Mouse (Mus musculus): ENCODE measurements around the gene Nrros. TPM values are rescaled to one million over a fixed set of nuclear protein-coding genes. Genes with fewer than 3 reads are reported as not detected.

Gene Nrros
- total and polyA plus RNA-seq, 2 experiments from 2014 or later, result 5.4 to 8.7 TPM

DNA sequence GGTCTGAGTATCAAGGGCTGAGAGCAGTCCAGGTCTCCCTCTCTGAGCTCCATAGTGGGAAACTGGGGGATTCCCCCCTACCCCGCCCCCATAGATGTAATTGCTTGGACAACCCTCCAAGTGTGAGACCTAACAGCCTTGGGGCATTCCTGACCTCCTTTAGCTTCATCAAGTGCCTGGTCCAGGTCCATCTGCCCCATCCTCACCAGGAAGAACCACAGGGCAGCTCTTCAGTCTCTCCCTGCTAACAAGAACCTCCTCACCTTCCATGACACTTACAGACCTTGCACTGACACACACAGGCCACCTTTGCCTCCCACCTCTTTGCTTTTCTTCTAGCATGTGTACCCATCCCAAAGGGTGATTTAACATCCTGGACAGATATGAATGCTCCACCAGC lies 11.4 kb downstream of the Nrros start:
- Histone ChIP-seq H3K36me3 (ENCODE audit: insufficient read depth, low read length) (no peaks in the 10 kb centered on the region), H3K4me1 (ENCODE audit: insufficient read depth, low read length) (no peaks in the 10 kb centered on the region), H3K4me2 (ENCODE audit: low read depth, low read length) (peak overlapping the region; percentile 25; the same call in 1 of the 2 replicates), H3K9ac (replicated peaks; ENCODE audit: low read length) (no peak overlapping the region), H3K9me3 (ENCODE audit: low read length) (no peaks in the 10 kb centered on the region), H3K27ac (peak overlapping the region; percentile 32; the same call in 1 of the 2 replicates), H3K27me3 (ENCODE audit: insufficient read depth, low read length) (no peaks in the 10 kb centered on the region), H3K4me3 (ENCODE audit: low read length) (no peak overlapping the region)
- no peak for DNase-seq (ENCODE audit: low spot score)
- peak; percentile 29; the same call in 1 of the 2 replicates for ATAC-seq
- 75% methylated on average over 1 of the region's 1 CpGs for WGBS
- TF ChIP-seq CTCF (IDR thresholded peaks at IDR 0.05; ENCODE audit: low read depth), result no peak

DNA sequence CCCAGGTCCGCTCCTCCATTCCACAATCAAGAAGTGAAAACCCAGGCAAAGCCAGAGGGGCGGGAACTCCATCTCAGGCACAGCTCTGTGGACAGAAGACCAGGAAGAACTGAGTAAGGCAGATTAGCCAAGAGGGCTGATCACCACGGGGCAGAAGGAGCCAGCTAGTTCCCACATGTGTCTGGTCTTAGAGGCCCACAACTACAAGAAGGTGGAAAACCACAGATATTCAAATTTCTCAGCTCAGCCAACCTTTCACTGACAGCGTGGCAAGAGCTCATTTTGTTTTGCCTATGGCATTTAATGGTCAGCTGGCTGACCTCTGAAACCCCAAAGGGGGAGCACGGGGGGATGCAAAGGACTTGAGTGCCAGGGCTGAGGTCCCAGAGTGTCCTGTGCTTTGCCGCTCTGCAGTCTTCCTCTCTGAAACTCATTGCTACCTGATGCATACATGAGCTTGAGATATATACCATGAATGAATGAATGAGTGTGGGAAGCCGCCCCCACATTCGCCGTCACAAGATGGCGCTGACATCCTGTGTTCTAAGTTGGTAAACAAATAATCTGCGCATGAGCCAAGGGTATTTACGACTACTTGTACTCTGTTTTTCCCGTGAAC lies 17.7 kb downstream of the Nrros start:
- DNase-seq (ENCODE audit: low spot score), result no peak
- no peaks in the 10 kb centered on the region for H3K9me3 ChIP-seq (ENCODE audit: low read length)
- no peaks in the 10 kb centered on the region for H3K4me1 ChIP-seq (ENCODE audit: insufficient read depth, low read length)
- no peak; the same call in 1 of the 2 replicates for TF ChIP-seq CTCF (IDR thresholded peaks at IDR 0.05; ENCODE audit: low read depth)
- H3K4me3 ChIP-seq (ENCODE audit: low read length), result no peak overlapping the region
- peak overlapping the region; percentile 38 for H3K4me2 ChIP-seq (ENCODE audit: low read depth, low read length)
- no peaks in the 10 kb centered on the region for H3K27me3 ChIP-seq (ENCODE audit: insufficient read depth, low read length)
- peak; percentile 32; the same call in 1 of the 2 replicates for ATAC-seq
- no peak overlapping the region for H3K27ac ChIP-seq
- H3K36me3 ChIP-seq (ENCODE audit: insufficient read depth, low read length), result no peaks in the 10 kb centered on the region
- 62% methylated on average over 11 of the region's 13 CpGs for WGBS
- H3K9ac ChIP-seq (replicated peaks; ENCODE audit: low read length), result no peak overlapping the region

DNA sequence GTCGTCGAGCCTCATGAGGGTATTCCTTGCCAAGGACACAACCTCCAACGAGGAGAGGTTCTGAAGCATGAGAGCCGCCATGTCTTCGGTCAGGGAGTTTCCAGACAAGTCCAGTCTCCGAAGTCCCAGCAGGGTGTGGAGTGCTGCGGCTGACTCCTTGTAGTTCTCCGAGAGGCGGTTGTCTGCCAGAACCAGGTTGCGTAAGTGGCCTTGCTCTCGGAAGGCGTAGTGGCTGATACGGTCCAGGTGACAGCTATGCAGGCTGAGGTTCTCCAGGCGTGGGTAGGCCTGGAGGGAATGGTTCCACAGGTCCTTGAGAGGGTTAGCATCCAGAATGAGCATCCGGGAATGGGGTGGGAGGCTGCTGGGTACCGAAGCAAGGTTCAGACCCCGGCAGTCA lies 20.8 kb downstream of the Nrros start:
- 90% methylated on average over 17 of the region's 17 CpGs for WGBS
- Histone ChIP-seq H3K27ac (no peak overlapping the region), H3K27me3 (ENCODE audit: insufficient read depth, low read length) (no peaks in the 10 kb centered on the region), H3K36me3 (ENCODE audit: insufficient read depth, low read length) (no peaks in the 10 kb centered on the region), H3K9me3 (ENCODE audit: low read length) (no peaks in the 10 kb centered on the region), H3K4me1 (ENCODE audit: insufficient read depth, low read length) (no peaks in the 10 kb centered on the region), H3K4me2 (ENCODE audit: low read depth, low read length) (no peak overlapping the region), H3K9ac (replicated peaks; ENCODE audit: low read length) (no peak overlapping the region), H3K4me3 (ENCODE audit: low read length) (no peak overlapping the region)
- no peak for TF ChIP-seq CTCF (IDR thresholded peaks at IDR 0.05; ENCODE audit: low read depth)
- no peak for DNase-seq (ENCODE audit: low spot score)
- ATAC-seq, result no peak

DNA sequence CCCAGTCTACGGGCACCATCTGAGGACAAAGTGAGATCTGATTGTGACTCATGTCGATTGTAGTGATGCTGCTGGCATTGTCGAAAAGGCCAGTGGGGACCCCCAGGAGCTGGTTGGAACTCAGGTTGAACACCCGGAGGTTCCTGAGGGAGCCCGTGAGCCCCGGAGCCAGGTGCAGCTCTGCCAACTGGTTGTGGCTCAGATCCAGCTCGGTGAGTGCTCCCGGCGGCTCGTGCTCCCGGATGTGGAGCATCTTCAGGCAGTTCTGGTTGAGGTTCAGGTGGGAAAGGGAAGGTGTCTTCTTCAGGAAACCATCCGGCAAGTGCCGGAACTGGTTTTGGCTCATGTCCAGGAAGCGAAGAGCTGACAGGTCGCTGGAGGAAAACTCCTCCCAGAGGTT lies 21.6 kb downstream of the Nrros start:
- ATAC-seq (no peak), DNase-seq (ENCODE audit: low spot score) (no peak)
- WGBS, result 93% methylated on average over 15 of the region's 15 CpGs
- H3K36me3 ChIP-seq (ENCODE audit: insufficient read depth, low read length), result no peaks in the 10 kb centered on the region
- no peaks in the 10 kb centered on the region for H3K4me1 ChIP-seq (ENCODE audit: insufficient read depth, low read length)
- no peak overlapping the region for H3K4me3 ChIP-seq (ENCODE audit: low read length)
- H3K27ac ChIP-seq, result no peak overlapping the region
- no peak for TF ChIP-seq CTCF (IDR thresholded peaks at IDR 0.05; ENCODE audit: low read depth)
- no peaks in the 10 kb centered on the region for H3K9me3 ChIP-seq (ENCODE audit: low read length)
- no peak overlapping the region for H3K4me2 ChIP-seq (ENCODE audit: low read depth, low read length)
- no peaks in the 10 kb centered on the region for H3K27me3 ChIP-seq (ENCODE audit: insufficient read depth, low read length)
- no peak overlapping the region for H3K9ac ChIP-seq (replicated peaks; ENCODE audit: low read length)

DNA sequence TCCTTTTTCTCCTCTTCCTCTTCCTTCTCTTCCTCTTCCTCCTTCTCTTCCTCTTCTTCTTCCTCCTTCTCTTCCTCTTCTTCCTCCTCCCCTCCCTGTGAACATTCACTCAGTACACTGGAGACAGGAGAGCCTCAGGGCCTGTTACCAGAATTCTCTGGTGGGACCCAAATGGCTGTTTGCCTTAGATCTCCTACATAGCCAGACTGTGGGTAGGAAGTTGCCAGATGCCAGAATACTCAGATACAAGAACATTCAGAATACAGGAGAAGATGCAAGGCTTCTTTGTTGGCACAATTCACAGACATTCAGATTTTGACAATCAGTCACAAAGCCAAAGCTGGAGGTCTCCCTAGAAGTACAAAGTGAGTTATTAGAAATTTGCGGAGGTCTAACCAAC lies 26.4 kb downstream of the Nrros start:
- Histone ChIP-seq H3K9me3 (ENCODE audit: low read length) (no peaks in the 10 kb centered on the region), H3K4me1 (ENCODE audit: insufficient read depth, low read length) (no peaks in the 10 kb centered on the region), H3K27me3 (ENCODE audit: insufficient read depth, low read length) (no peaks in the 10 kb centered on the region), H3K9ac (replicated peaks; ENCODE audit: low read length) (no peak overlapping the region), H3K27ac (no peak overlapping the region), H3K4me3 (ENCODE audit: low read length) (no peak overlapping the region), H3K36me3 (ENCODE audit: insufficient read depth, low read length) (no peaks in the 10 kb centered on the region), H3K4me2 (ENCODE audit: low read depth, low read length) (no peak overlapping the region)
- no peak for DNase-seq (ENCODE audit: low spot score)
- WGBS, result 90% methylated on average over 1 of the region's 1 CpGs
- TF ChIP-seq CTCF (IDR thresholded peaks at IDR 0.05; ENCODE audit: low read depth), result no peak
- no peak for ATAC-seq

DNA sequence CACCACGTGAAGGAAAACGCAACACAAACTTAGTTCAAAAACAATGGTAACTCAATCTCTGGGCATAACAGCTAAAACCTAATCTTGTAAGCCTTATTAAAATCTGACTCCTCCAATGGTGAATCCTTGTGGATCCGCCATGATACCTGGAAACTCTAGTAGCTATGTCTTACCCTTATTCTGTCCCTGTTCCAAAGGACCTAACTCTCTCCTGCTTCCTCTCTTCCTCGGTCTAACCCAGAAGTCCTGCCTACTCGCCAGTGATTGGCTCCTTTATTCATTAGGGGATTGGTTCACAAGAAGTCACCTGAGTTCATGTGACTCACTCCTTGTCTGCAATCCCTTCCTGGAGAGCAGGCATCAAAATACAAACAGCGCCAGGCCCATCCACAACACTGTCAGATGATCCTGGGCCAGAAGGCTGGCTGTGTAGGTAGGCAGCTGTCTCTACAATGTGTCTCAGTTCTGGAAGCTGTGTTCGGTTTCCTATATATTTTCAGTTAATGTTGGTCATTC lies 29.5 kb downstream of the Nrros start:
- no peak overlapping the region for H3K9ac ChIP-seq (replicated peaks; ENCODE audit: low read length)
- DNase-seq (ENCODE audit: low spot score), result no peak
- 79% methylated on average over 7 of the region's 7 CpGs for WGBS

DNA sequence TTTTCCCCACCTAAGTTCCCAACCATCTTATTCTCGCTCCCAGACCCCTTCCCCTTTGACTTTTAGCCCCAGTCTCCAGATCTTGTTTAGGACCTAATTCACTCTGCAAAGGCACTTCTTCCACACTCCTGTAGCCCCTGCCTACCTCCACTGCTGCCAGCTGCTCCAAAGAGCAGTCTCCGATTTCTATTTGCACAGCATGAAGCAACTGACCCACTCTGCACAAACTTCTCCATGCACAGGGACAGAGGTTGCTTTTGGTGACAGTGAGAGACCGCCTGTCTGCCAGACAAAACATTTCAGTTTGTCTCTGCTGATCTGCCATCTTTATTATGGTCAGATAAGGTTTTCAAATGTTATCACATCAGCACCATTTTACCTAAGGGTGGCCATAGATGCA lies 32.2 kb downstream of the Nrros start:
- Histone ChIP-seq H3K4me3 (ENCODE audit: low read length) (no peak overlapping the region), H3K9me3 (ENCODE audit: low read length) (no peaks in the 10 kb centered on the region), H3K9ac (replicated peaks; ENCODE audit: low read length) (no peak overlapping the region), H3K4me2 (ENCODE audit: low read depth, low read length) (no peak overlapping the region), H3K36me3 (ENCODE audit: insufficient read depth, low read length) (no peaks in the 10 kb centered on the region), H3K27me3 (ENCODE audit: insufficient read depth, low read length) (no peaks in the 10 kb centered on the region), H3K4me1 (ENCODE audit: insufficient read depth, low read length) (no peaks in the 10 kb centered on the region), H3K27ac (no peak overlapping the region)
- WGBS, result 80% methylated on average over 3 of the region's 3 CpGs
- DNase-seq (ENCODE audit: low spot score) (no peak), ATAC-seq (no peak)
- TF ChIP-seq CTCF (IDR thresholded peaks at IDR 0.05; ENCODE audit: low read depth), result no peak

More for the DNA sequence above, 29.5 kb downstream of the Nrros start:
- no peak overlapping the region for H3K4me2 ChIP-seq (ENCODE audit: low read depth, low read length)
- no peaks in the 10 kb centered on the region for H3K4me1 ChIP-seq (ENCODE audit: insufficient read depth, low read length)
- TF ChIP-seq CTCF (IDR thresholded peaks at IDR 0.05; ENCODE audit: low read depth), result no peak
- H3K4me3 ChIP-seq (ENCODE audit: low read length), result no peak overlapping the region
- no peaks in the 10 kb centered on the region for H3K27me3 ChIP-seq (ENCODE audit: insufficient read depth, low read length)
- H3K9me3 ChIP-seq (ENCODE audit: low read length), result no peaks in the 10 kb centered on the region
- no peak for ATAC-seq
- H3K27ac ChIP-seq, result no peak overlapping the region
- no peaks in the 10 kb centered on the region for H3K36me3 ChIP-seq (ENCODE audit: insufficient read depth, low read length)

All from hindbrain, postnatal 0 days (tissue).